Mouse (Mus musculus) limb, embryonic 13.5 days (tissue): ENCODE measurements around the gene Neurl1a. TPM values are rescaled to one million over a fixed set of nuclear protein-coding genes. Genes with fewer than 3 reads are reported as not detected.
A peak's percentile ranks its signal among the peaks of the same experiment; 100 is the strongest.

Source experiments
- ATAC-seq: fragments of 200-750 bp; cut with Nextera tagmentation; 2 replicates; pipeline ENCODE4 v1.8.0; 2017; ENCODE audit warnings: low read depth, moderate number of reproducible peaks, moderate TSS enrichment; ENCODE audit not compliant: low FRiP score
- H3K27ac ChIP-seq: fragments of 300-500 bp; sonication (generic); 2 replicates; pipeline ENCODE4 v1.5.1; 2015; ENCODE audit warnings: inconsistent platforms, mild to moderate bottlenecking, moderate library complexity
- H3K27me3 ChIP-seq: fragments of 300-500 bp; sonication (generic); 2 replicates; pipeline ENCODE4 v1.6.1; 2015; ENCODE audit warnings: mild to moderate bottlenecking, inconsistent platforms
- H3K36me3 ChIP-seq: fragments of 300-500 bp; sonication (generic); 2 replicates; pipeline ENCODE4 v1.6.1; 2015; ENCODE audit warnings: inconsistent platforms, mild to moderate bottlenecking, moderate library complexity
- H3K4me1 ChIP-seq: fragments of 300-500 bp; sonication (generic); 2 replicates; pipeline ENCODE4 v1.6.1; 2015; ENCODE audit warnings: inconsistent platforms
- H3K4me2 ChIP-seq: fragments of 300-500 bp; sonication (generic); replicated peaks from 2 replicates; pipeline ENCODE4 v1.6.1; 2015; ENCODE audit warnings: inconsistent platforms, mild to moderate bottlenecking, moderate library complexity
- H3K4me3 ChIP-seq: fragments of 300-500 bp; sonication (generic); 2 replicates; pipeline ENCODE4 v1.5.1; 2015; ENCODE audit warnings: moderate library complexity, mild to moderate bottlenecking, inconsistent platforms
- H3K9ac ChIP-seq: fragments of 300-500 bp; sonication (generic); 2 replicates; pipeline ENCODE4 v1.6.1; 2015; ENCODE audit warnings: mild to moderate bottlenecking, inconsistent platforms
- H3K9me3 ChIP-seq: fragments of 300-500 bp; sonication (generic); 2 replicates; pipeline ENCODE4 v1.6.1; 2016; ENCODE audit warnings: inconsistent platforms
- WGBS: fragments of 180-500 bp; shearing (Covaris S2); methylation state at CpG from one replicate; pipeline ENCODE4 v1.1.7; 2015; 5-methylcytosine and 5-hydroxymethylcytosine counted together
- microRNA-seq: library from miRNA; unstranded; fragments of <30 nt; microRNA quantifications from one replicate; pipeline ENCODE4, GENCODE M21; 2016
- polyA plus RNA-seq: library from polyadenylated mRNA; unstranded; fragments of >200 nt; fragmentation: Nextera tagmentation; extraction: Ambion mirVana; gene quantifications from 2 replicates; pipeline ENCODE4 v1.2.1, GENCODE M21; 2015

Gene Neurl1a
- polyA plus RNA-seq, 1 experiment from 2014 or later = 7.9 TPM

GRCm38 (mm10) chr19:47302191-47302852, 123.7 kb downstream of the Neurl1a start:
- WGBS = 68% methylated on average over 21 of the region's 21 CpGs
- peak overlapping the region; percentile 47 for H3K4me2 ChIP-seq
- no peaks in the 10 kb centered on the region for H3K27me3 ChIP-seq
- H3K36me3 ChIP-seq = peaks cover 83% of the 10 kb centered on the region
- ATAC-seq = no peak
- H3K9me3 ChIP-seq = no peaks in the 10 kb centered on the region
- H3K9ac ChIP-seq = peak overlapping the region; percentile 46
- peak overlapping the region; percentile 82 for H3K27ac ChIP-seq
- H3K4me1 ChIP-seq = peaks cover 66% of the 10 kb centered on the region
- H3K4me3 ChIP-seq = no peak overlapping the region

GRCm38 (mm10) chr19:47303128-47303527, 124.5 kb downstream of the Neurl1a start:
- H3K4me2 ChIP-seq = no peak overlapping the region
- peak overlapping the region; percentile 82; the same call in 1 of the 2 replicates for H3K27ac ChIP-seq
- peaks cover 58% of the 10 kb centered on the region for H3K4me1 ChIP-seq
- no peaks in the 10 kb centered on the region for H3K27me3 ChIP-seq
- no peak overlapping the region for H3K9ac ChIP-seq
- no peak overlapping the region for H3K4me3 ChIP-seq
- ATAC-seq = no peak
- peaks cover 85% of the 10 kb centered on the region for H3K36me3 ChIP-seq
- H3K9me3 ChIP-seq = no peaks in the 10 kb centered on the region
- WGBS = 89% methylated on average over 10 of the region's 10 CpGs

DNA sequence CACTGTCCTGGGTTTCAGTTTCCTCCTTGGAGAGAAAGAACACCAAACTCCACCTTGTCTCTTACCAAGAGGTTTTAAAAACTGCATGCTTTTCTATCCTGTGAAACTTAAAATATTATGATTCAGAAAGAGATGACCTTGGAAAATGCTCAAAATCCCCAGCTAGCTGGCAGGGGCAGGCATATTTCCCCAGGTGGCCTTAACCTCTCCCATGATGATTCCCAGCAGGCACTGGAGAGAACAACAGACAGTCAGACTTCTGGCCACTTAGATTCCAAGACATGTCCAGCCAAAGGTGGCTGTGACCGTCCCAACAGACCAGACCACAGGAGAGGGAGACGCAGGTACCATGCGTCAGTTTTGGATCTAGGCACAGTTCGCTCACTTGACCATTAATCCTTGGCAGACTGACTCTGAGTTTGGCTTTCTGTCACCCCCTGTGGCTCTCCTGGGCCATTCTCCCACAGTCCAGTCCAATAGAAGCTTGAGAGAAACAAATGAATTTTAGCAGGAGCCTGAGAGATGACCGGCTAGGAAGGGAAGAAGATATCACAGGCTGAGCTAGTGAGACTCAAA, 125.6 kb downstream of the Neurl1a start:
- H3K4me3 ChIP-seq = no peak overlapping the region
- WGBS = 92% methylated on average over 5 of the region's 5 CpGs
- no peak overlapping the region for H3K4me2 ChIP-seq
- H3K36me3 ChIP-seq = peaks cover 79% of the 10 kb centered on the region
- no peak for ATAC-seq
- H3K27me3 ChIP-seq = no peaks in the 10 kb centered on the region
- peaks cover 52% of the 10 kb centered on the region for H3K4me1 ChIP-seq
- 0 out of 2 replicates have a peak overlapping the region, but pooled peaks have one; percentile 6 for H3K27ac ChIP-seq
- no peak overlapping the region for H3K9ac ChIP-seq
- H3K9me3 ChIP-seq = no peaks in the 10 kb centered on the region

GRCm38 (mm10) chr19:47305401-47305800, 126.8 kb downstream of the Neurl1a start:
- 92% methylated on average over 10 of the region's 10 CpGs for WGBS
- Histone ChIP-seq H3K9me3 (no peaks in the 10 kb centered on the region), H3K4me1 (peaks cover 57% of the 10 kb centered on the region), H3K27me3 (no peaks in the 10 kb centered on the region), H3K27ac (no peak overlapping the region), H3K4me2 (no peak overlapping the region), H3K9ac (no peak overlapping the region), H3K4me3 (no peak overlapping the region), H3K36me3 (peaks cover 76% of the 10 kb centered on the region)
- ATAC-seq = no peak

DNA sequence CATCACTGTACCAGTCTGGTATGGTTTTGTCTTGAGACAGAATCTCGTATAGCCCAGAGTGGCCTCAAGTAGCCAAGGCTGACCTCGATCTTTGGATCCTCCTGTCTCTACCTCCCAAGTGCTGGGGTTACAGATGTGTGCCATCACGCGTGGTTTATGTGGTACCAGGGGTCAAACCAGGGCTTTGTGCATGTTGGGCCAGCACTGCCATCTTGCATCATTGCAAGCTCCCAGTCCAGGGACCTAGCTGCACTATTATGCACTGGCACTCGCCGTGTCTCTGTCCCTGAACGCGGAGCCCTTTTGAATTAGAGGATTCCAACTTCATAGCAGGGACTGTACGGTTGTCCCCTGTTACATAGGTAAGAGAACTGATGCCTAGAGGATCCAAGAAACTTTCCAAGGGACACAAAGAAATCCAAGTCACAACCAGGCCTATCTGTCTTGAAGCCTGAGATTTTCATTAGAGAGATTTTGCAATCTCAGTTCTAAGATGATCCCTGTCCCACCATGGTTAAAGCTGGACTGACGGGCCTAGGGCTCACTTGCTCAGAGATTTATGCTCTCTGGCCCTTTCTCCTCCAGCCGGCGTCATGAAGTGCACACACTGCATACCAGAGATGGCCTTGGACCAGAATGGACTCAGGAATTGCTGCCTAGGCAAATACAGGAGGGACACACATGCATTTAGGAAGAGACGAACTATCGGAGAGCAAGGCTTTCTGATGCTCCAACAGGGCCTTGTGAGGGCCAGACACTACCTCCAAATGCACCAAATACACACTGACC, 127.7 kb downstream of the Neurl1a start:
- Histone ChIP-seq H3K27ac (no peak overlapping the region), H3K9ac (no peak overlapping the region), H3K27me3 (no peaks in the 10 kb centered on the region), H3K9me3 (no peaks in the 10 kb centered on the region), H3K4me2 (no peak overlapping the region), H3K4me3 (no peak overlapping the region), H3K4me1 (peaks cover 56% of the 10 kb centered on the region), H3K36me3 (peaks cover 79% of the 10 kb centered on the region)
- 85% methylated on average over 14 of the region's 14 CpGs for WGBS
- no peak for ATAC-seq

DNA sequence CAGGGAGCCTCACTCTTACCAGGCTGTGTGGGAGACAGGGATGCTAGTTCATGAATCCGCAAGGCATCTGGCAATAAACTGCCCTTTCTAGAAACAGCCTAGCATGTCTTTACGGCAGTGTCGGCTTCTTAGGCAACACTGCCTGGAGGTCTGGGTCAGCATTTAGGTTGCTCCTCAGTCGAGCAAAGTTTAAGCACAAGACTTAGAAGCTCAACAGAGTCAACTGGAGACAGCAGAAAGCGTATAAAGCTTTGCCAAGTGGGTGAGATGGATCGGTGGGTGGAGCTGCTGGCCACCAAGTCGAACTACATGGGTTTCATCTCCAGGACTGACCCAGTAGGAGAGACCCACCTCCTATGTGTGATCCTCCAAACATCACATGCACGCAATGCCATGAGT, 128.3 kb downstream of the Neurl1a start:
- Histone ChIP-seq H3K36me3 (peaks cover 85% of the 10 kb centered on the region), H3K4me1 (peaks cover 56% of the 10 kb centered on the region)

More for the DNA sequence above, 128.3 kb downstream of the Neurl1a start:
- WGBS = 79% methylated on average over 8 of the region's 8 CpGs
- H3K27ac ChIP-seq = no peak overlapping the region
- no peak overlapping the region for H3K9ac ChIP-seq
- no peak overlapping the region for H3K4me2 ChIP-seq
- no peak overlapping the region for H3K4me3 ChIP-seq
- H3K9me3 ChIP-seq = no peaks in the 10 kb centered on the region
- H3K27me3 ChIP-seq = no peaks in the 10 kb centered on the region
- ATAC-seq = no peak

Small RNA genes within 50 kb of the gene (microRNA-seq; reads per million reads assigned to microRNA genes)
- not detected for gene Mir6995

Other genes starting within 250 kb of the Neurl1a start
- gene Ina, start 164.1 kb upstream of the Neurl1a start, polyA plus RNA-seq = 0.98 and 2.2 TPM in 2 replicates
- 86.8 and 95.2 TPM in 2 replicates for gene Nt5c2, start 163.7 kb upstream of the Neurl1a start, polyA plus RNA-seq
- 23.3 and 25.0 TPM in 2 replicates for gene Pcgf6, start 127.9 kb upstream of the Neurl1a start, polyA plus RNA-seq
- 5.7 and 5.8 TPM in 2 replicates for gene Taf5, start 111.1 kb upstream of the Neurl1a start, polyA plus RNA-seq
- 1,251 and 1,259 TPM in 2 replicates for gene Usmg5, start 88.2 kb upstream of the Neurl1a start, polyA plus RNA-seq
- gene Pdcd11, start 88.1 kb upstream of the Neurl1a start, polyA plus RNA-seq = 9.9 and 10.8 TPM in 2 replicates
- gene Calhm2, start 40.5 kb upstream of the Neurl1a start, polyA plus RNA-seq = 8.3 and 9.4 TPM in 2 replicates
- not detected in 2 replicates for gene Calhm1, start 34.6 kb upstream of the Neurl1a start, polyA plus RNA-seq
- gene Calhm3, start 21.1 kb upstream of the Neurl1a start, polyA plus RNA-seq = not detected in 2 replicates